Mouse (Mus musculus) layer of hippocampus, postnatal 25 days (tissue): Measurements from ENCODE around the gene Crocc. TPM values are rescaled to one million over a fixed set of nuclear protein-coding genes. Genes with fewer than 3 reads are reported as not detected.

Source experiments
- DNase-seq, 2 experiments: peaks; one replicate each; pipeline ENCODE4 v3.0.0; 2022; ENCODE audit warnings: mixed read lengths in 2 of 2, low spot score in 1 of 2; ENCODE audit errors: extremely low spot score in 1 of 2
- total RNA-seq, 2 experiments: library from RNA; stranded (reverse); gene quantifications; 2 replicates each; pipeline ENCODE4 v1.2.3; 2021

The Crocc gene
- total RNA-seq, 2 experiments from 2014 or later, result 46.3 to 73.9 TPM

DNA sequence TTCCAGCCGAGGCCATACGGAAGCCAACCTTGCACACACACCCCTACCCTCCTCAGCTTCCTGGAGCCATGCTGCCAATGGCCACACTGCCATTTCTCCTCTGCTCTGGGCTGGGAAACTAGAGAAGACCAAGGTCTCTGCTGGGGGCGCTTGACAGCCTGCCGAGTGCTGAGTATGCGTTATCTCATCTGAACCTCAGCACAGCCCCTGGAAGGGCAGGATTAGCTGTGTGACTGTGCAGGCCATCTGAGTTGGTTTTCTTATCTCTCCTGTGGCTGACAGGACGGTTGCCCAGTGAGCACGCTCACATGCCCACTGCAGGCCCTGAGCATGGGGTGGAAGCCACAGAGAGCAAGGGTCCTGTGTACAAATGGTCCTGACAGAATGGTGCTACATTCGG lies 8.3 kb upstream of the Crocc start:
- no peak for DNase-seq

DNA sequence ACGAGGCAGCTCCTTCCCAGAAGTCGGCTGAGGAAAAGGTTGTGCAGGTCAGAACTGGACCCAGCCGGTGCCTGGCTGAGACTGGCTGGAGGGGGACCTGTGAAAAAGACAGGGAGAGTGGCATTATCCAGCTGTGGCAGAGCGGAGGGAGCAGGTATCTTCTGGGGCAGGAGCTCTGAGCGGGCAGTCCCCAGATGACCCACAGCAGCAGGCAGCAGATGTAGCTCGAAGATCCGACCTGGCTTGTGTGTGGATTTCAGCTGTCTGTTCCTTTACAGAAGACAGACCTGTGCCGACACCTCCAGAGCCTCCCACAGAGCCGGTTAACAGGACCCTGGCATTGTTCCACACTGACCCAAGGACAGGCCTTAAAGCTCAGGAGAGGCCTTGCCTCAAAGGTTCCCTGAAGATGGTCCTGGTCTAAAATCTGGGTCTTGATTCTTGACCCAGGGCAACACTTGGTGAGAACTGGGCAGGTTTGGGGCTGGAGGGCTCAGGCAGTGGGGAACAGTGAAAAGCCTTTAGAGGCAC lies 7.2 kb upstream of the Crocc start:
- no peak for DNase-seq

DNA sequence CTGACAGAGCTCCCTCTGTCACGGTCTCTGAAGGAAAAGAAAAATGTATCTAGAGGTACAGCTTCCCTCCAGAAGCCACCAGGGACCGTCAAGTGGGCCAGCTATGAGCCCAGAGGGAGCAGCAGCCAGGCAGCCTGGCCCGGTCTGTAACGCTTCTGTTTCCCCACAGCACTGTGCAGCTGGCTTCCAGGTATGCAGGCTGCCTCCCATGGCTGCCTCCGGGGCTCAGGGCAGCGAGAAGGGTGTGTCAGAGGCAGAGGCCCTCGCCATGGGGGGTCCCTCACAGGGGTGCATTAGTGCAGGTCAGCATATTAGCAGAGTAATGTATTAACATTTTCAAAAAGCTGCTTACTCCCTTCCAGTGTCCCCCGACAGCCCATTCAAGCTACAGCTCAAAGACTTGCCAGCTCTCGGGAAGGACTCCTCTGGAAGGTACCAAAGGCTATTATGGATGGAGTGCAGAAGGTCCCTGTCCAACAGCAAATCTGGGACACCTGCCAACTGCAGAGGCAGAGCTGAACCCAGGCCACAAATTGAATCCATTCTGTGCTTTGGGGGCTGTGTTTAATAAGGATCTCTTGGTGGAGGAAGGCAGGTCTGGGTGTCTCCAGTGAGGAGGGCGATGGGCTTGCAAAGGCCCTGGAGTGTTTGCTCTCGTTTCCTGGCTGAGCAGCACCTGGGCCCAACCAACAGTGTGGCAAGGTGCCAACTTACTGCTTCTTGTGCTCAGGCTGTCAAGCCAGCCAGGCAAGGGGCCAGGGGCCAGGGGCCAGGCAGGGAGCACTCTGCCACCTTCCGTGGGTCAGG lies 6.6 kb upstream of the Crocc start:
- no peak for DNase-seq

DNA sequence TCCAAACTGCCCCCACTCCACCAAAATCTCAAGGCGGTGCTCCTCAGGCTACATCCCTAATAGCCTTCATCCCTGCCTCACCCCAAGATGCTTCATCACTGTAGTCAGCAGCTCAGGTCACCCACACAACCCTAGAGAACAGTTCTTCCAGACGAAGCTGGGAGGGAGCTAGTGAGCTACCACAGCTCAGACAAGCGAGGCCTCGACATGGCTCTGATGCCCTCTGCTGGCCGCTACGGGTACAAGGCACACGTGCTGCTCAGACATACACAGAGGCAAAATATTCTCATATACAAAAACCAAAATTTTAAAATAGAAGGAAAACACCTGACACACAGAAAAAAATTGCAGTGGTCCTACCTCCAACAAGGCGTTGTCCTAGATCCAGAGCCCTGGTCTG lies 4.8 kb upstream of the Crocc start:
- peak in 1 of 2 experiments; percentile 82 for DNase-seq

DNA sequence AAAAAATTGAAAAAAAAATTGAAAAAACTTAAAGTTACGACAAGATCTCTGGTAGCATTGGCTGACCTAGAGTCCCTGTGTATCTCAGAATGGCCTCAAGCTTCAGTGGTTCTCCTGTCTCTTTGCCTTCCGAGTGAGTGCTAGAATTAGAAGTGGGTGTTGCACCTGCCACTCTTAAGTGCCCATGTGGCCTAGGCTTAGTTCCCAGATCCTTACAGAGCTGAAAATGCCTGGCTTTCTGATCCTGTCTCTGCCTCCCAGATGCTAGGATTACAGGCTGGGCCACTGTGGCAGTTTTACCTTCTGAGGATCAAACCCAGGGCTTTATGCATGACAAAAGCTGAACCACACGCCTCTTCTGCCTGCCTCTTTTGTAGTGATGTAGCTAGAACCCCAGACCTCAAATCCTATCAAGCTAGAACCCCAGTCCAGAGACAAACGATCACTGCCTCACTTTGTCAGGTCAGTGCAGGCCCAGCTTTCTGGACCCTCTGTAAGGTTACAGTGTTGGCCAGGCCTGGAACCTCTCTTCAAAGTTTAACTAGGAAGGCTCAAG lies 3.8 kb upstream of the Crocc start:
- DNase-seq, result no peak

DNA sequence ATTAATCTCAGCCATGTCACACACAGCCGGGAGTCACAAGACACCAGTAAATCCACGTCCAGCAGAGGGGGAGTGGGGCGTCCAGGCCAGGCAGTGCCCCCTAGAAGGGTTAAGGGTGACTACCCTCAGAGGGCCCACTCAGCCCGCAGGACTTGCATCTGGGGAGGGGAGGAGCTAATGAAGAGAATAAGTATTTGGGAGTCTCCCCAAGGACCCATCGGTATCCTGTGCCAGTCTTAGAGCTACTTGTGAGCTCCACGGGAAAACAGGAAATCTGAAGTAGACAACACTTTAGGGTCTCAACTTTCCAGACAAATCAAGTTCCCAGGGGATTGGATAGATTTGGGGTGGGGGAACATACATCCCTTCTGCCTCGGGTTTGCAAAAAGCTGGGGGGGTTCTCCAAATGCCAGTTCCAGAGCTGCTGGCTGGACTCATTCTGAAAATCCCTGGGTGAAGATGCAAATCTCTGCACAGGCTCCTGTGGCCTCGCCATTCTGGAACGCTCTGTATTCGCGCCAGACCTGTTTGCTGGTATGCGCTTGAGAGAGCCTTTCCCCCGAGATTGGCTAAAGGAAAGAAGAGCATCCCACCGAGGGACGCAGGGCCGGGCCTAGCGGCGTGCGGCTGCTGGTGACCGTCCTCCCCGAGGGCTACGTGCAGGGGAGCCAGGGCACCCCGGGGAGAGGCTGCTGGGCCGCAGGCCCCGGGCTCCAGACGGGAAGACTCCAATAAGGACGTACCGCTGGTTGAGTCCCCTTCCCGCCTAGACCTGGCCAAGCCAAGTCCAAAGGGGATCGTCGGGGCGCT lies 529 bp downstream of the Crocc start:
- DNase-seq, result no peak

DNA sequence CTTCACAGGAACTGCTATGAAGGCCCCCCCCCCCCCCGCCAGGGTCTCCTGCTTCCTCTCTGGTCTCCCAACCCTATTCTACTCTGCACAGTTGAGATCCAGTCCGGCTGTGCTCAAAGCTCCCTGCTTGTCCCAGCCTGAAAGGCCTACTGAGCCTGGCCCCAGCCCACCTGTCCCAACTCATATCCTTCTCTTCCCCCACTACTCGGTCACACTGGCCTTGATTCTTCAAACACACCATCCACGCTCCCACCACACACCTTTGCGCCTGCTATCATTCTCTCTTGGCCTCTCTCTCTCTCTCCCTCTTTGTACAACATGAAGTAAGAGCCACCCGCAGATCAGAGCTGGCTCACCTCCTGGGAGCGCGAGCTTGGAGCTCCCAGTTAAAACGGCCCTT lies 1.5 kb downstream of the Crocc start:
- DNase-seq, result no peak

DNA sequence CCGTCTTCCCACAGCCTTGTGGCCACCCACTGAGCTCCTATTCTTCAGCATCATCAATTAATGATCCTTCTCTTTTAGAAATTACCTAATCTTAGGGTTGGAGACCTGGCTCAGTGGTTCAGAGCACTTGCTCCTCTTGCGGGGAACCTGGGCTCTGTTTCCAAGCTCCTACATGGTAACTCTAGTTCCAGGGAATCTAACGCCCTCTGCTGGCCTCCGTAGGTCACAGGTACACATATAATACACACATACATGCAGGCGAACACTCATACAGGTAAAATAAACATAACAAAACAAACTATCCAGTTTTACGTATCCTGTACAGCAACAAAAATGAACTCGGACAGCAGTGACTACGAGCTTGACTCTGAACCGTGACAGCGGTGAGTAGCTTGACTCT lies 3.4 kb downstream of the Crocc start:
- no peak for DNase-seq

DNA sequence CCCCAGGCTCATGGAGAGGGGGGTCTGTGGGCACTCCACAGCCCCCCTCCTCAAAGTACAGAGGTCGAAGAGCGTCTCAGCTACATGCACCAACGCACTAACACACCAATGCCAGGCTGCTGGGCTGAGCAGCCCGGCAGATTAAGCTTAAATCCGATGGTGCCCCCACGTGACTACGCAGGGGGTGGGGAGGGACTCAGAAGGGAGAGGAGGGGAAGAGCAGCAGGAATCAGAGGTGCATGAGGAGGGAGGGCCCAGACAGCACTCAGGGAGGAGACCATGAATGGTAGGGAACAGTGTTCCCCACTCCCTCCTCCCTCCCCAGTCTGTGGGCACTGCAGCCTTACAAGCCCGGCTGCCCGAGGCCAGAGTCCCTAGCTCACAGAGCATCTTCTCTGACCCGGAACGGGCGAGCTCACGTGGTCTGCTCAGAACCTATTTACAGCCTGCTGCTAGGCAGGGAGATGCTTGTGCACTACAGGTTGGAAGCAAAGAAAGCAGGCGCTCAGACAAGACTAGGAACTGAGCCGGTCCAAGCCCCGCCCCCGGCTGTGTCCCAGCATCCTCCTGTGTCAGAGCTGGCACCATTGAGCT lies 6.7 kb downstream of the Crocc start:
- DNase-seq, result peak; percentile 56 to 71

DNA sequence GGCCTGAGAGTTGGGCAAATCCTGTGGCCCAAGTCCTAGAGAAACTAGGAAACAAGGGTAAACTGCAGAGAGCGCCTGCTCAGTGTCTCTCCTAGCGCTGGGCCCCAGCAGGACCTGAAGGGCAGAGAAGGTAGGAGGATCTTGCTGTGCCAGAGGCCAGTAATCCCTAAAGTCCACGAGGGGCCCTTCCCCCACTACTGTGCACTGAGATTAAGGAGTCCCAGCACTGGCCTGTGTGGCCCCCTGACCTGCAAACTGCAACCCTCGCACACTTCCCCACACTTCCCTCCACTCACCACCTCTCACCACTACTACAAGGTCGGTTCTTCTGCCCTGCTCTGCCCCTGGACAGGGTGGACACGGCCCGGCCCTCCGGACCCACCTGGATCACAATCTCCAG lies 7.2 kb downstream of the Crocc start:
- no peak for DNase-seq

DNA sequence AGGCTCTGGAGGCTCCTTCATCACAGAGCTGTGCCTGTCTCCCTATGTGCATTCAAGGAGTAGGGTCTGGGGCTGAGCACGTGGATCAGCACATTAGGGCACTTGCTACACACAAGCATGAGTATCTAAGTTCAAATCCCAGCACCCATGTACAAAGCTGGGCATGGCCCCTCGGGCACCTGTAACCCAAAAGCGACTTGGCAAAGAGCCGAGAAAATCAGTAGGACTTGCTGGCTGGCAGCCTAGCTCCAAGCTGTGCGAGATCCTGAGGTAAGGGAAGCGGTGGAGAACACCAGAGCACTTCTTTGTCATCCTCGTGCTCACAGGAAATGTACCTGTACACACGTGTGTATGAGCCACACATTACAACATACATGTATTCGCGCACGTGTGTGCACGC lies 7.9 kb downstream of the Crocc start:
- no peak for DNase-seq

DNA sequence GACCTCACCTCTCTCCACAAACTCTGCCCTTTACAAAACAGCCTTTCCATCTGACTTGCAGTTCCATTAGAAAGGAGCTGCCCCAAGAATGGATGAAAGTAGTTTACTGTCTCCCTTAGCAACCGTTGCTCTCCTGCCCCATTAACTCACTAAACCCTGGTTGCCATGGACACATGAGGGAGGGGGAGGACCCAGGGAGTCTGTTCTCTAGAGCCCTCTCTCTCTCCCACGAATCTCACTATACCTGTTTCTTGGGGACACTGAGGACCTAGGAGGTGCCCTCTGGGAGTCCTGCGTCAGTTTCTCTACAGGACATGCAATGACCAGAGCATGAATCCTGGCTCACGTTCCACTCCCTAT lies 10.9 kb downstream of the Crocc start:
- DNase-seq, result no peak

DNA sequence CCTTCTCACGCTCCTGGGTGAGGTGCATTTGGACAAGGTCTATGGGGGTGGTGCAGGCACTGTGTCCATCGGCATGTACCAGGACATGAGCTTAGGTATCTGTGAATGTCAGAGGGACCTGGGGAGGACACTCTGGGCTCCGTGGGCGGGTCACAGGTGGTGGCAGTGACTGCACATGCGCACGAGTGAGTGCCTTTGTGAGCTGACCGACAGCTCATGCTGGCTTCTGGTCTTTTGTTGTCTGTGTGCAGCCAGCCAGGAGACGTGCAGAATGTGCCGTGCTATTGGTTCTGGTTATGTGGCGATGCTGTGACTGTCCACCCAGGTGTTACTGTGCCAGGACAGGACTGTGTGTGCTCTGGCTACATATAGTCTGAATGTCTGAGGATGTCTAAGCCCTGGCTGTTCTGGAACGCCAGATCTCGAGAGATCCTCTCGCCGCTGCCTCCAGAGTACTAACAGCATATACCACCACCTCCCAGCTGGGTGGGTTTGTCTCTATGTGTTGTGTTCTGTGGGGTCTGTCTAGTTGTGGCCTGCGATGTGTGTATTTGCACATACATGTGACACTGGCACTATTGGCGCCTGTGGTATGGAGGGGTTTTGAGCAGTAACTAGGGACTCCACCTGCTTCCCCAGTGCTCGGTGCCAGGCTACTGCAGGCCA lies 11.4 kb downstream of the Crocc start:
- DNase-seq, result no peak

DNA sequence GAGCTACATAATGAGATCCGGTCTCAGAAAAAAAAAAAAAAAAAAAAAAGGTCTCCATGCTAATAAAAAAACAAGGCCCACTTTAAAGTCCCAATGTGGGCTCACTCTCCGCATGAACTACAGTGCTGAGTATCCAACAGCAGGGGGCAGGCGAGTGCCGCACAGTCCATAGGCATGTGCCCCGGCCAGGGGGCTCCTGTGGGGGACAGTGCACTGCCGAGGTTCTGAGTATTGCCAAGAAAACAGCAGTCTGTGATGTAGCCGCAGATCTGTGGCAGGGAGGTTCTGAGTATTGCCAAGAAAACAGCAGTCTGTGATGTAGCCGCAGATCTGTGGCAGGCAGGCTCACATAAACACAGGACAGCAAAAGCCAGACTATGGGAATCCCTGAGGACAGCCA lies 15.5 kb downstream of the Crocc start:
- peak; percentile 56 to 75 for DNase-seq

DNA sequence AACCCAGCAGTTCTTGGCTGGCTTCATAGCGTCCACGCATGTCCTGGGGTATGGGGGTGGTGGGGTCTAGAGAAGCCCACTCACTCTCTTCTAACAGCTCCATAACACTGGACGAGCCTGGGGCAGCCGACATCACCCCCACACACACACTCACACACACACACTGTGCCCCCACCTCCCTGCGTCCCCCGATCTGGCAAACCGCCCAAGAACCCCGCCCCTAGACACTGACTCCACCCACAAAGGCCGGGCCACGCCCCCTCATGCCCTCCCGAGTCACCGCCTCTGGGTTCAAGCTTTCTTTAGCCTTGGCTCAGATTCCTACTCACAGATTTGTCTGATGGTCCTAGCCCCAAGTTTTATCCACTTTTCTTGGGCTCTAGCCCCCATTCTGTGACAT lies 19.2 kb downstream of the Crocc start:
- DNase-seq, result no peak

DNA sequence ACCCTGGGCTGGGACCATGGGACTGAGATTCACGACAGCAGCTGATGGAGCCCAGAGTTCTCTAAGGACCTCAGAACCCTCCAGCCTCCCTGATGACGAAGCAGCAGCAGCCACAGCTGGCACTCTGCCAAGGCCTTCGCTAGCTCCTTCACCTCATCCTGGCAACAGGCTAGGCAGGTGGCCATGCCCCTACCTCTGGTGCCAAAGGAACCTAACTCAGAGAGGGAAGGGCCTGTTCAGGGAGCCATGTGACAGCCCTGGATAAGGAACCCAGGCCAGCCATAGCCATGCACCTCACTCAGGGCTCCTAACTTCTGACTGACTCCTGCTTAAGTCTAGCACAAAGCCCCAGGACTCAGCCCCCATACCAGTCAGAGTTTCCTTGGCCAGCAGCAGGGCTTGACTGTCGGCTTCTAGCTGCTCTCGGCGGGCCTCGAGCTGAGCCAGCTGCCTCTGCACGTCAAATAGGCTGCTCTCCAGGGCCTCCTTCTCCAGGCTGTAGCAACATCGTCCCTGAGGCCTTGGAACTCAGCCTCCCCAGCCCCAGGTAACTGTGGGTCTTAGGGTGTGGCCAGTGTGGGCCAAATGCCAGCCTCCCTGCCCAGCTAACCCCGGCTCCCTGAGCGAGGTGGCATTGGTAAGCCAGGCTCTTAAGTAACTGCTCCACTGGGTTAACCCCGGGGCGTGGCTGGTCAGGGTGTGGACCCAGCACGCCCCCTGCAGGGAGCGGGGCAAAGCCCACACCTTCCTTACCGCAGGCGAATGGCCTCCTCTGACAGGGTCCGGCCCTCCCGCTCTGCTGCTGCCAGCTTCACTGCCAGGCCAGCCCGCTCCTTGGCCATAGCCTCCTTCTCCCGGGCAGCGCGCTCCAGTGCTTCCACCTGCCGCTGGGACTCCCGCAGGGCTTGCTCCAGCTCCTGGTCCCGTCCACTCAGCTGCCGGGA lies 26.5 kb downstream of the Crocc start:
- no peak for DNase-seq

DNA sequence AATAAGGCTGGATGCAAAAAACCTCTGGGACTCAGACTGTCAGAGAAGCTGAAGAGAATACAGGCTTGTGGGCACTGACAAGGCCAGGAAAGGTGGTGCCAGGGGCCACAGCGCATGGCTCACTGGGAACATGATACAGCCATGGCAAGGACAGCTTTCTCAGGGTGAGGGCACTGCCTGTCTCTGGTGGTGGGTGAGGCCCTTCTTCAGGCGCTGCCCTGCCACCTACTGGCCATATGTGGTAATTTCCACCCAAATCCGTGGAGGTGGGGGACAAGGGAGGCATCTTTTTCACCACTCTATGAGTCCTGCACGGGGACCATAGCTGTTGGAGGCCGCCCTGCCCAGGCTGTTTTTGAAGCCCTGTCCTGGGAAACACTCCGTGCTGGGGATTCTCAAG lies 28.6 kb downstream of the Crocc start:
- peak; percentile 75 to 88 for DNase-seq

DNA sequence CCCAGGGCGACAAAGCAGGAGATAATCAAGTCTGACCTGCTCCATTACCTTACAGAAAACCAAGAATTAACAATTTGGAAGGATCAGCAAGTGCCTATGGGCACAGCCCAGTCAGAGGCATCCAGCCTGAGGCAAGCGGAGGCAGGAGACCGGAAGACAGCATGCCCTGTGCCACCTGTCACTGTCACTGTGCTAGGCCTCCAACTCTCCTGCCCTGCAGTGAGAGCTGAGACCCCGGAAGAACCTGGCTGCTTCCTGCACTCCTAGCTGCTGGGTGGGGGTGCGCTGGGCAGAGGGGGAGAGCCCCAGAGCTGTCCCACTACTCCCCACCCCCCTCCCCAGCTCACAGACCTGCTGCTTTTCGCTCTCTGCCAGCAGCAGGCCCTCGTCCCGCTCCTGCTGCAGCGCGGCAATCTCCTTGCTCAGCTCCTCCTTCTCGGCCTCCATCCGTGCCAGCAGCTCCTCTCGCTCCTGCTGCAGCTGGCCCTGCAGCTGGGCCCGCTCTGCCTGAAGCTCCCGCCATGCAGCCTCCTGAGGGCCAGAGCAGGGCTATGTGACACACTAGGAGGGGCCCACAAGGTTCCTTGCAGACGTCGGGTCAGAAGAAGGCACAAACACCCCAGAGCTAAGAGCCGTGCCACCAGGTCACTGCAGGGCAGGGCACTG lies 29.7 kb downstream of the Crocc start:
- no peak for DNase-seq

DNA sequence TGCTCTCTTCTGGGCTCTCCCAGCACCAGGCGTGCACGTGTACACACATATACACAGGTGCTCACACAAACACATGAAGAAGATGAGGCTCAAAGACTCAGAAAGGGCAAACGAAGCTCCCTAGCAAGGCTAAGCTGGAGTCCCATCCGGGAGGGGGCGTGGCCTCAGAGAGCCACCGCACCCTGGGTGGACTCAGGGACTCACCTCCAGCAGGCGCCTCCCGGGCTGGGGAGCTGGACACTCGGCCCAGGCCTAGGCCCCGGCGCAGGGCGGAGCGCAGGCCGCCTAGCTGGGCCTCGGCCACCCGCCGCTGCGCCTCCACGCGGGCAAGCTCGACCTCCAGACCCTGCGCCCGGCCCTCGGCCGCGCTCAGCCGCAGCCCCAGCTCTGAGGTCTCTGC lies 35.4 kb downstream of the Crocc start:
- no peak for DNase-seq
